Mouse (Mus musculus): ENCODE results near the gene Gng12.

GRCm38 (mm10) chr6:66967788-66968187 is 71.6 kb downstream of the Gng12 start:
- no peak for TF ChIP-seq POLR2A (IDR thresholded peaks at IDR 0.05; ENCODE audit: extremely low read depth, insufficient read depth, low read length)
- TF ChIP-seq CTCF (IDR thresholded peaks at IDR 0.05; ENCODE audit: low read depth, low read length) = no peak

Data from liver, adult 2 months (tissue).